In genomic region chr10:81145778-81146177, GRCm38 (mm10) we compare ENCODE assay signal across 19 mouse cellular contexts. TPM values are rescaled to one million over a fixed set of nuclear protein-coding genes. Genes with fewer than 3 reads are reported as not detected.
DNase-seq lines count a peak whose midpoint lies in the region; ATAC-seq lines count a peak whose summit lies in the region.
"Had no signal": no experiment of that assay in that cellular context is flagged by ENCODE, and none has a peak within 500 bp of the region (broad histone marks: within the 10 kb centered on the region; RNA-seq: fewer than 3 reads in every experiment).

No protein-coding gene starts in this region.

- H3K9ac ChIP-seq in liver, embryonic 15.5 days: no peak overlapping the region
- H3K9ac ChIP-seq in intestine, embryonic 15.5 days: peak overlapping the region; percentile 18; the same call in 1 of the 2 replicates
- H3K9ac ChIP-seq in stomach, embryonic 15.5 days: no peak overlapping the region
- H3K9ac ChIP-seq: hindbrain, embryonic 13.5 days; neural tube, embryonic 13.5 days had no signal

- peaks cover 99% of the 10 kb centered on the region for H3K36me3 ChIP-seq in liver, embryonic 15.5 days (replicated peaks)
- H3K36me3 ChIP-seq in intestine, embryonic 15.5 days: peaks cover 64% of the 10 kb centered on the region
- H3K36me3 ChIP-seq in stomach, embryonic 15.5 days: peaks cover 75% of the 10 kb centered on the region

- peaks cover 71% of the 10 kb centered on the region for H3K4me1 ChIP-seq in liver, embryonic 15.5 days (replicated peaks)
- peaks cover 43% of the 10 kb centered on the region for H3K4me1 ChIP-seq in intestine, embryonic 15.5 days (replicated peaks)
- peaks cover 40% of the 10 kb centered on the region for H3K4me1 ChIP-seq in stomach, embryonic 15.5 days

- H3K4me2 ChIP-seq in liver, embryonic 15.5 days: peak overlapping the region; percentile 30; the same call in 1 of the 2 replicates
- H3K4me2 ChIP-seq in intestine, embryonic 15.5 days (replicated peaks): peak overlapping the region; percentile 46
- peak overlapping the region; percentile 38 for H3K4me2 ChIP-seq in stomach, embryonic 15.5 days
- H3K4me2 ChIP-seq: heart, embryonic 11.5 days; hindbrain, embryonic 13.5 days; neural tube, embryonic 13.5 days had no signal

- H3K9me3 ChIP-seq in liver, embryonic 15.5 days (replicated peaks): no peaks in the 10 kb centered on the region
- H3K9me3 ChIP-seq in intestine, embryonic 15.5 days: no peaks in the 10 kb centered on the region
- H3K9me3 ChIP-seq in stomach, embryonic 15.5 days: no peaks in the 10 kb centered on the region
- H3K9me3 ChIP-seq: hindbrain, embryonic 13.5 days; neural tube, embryonic 13.5 days had no signal

- no peak for ATAC-seq in liver, embryonic 15.5 days (ENCODE audit: insufficient read depth)
- peak; percentile 60 for ATAC-seq in intestine, embryonic 15.5 days
- peak; percentile 54 for ATAC-seq in stomach, embryonic 15.5 days (ENCODE audit: insufficient read depth, low FRiP score, low read depth)
- ATAC-seq: midbrain, embryonic 16.5 days had no signal

- H3K27ac ChIP-seq in liver, embryonic 15.5 days (replicated peaks): 0 out of 2 replicates have a peak overlapping the region, but pooled peaks have one; percentile 33
- peak overlapping the region; percentile 77 for H3K27ac ChIP-seq in intestine, embryonic 15.5 days
- H3K27ac ChIP-seq in stomach, embryonic 15.5 days: peak overlapping the region; percentile 84
- H3K27ac ChIP-seq: hindbrain, embryonic 13.5 days; neural tube, embryonic 13.5 days had no signal

- 75% methylated on average over 7 of the region's 7 CpGs for WGBS in liver, embryonic 15.5 days (ENCODE audit: insufficient replicate concordance)
- 64% methylated on average over 7 of the region's 7 CpGs for WGBS in intestine, embryonic 15.5 days
- WGBS in stomach, embryonic 15.5 days: 67% methylated on average over 7 of the region's 7 CpGs

- no peak overlapping the region for H3K4me3 ChIP-seq in liver, embryonic 15.5 days (replicated peaks)
- peak overlapping the region; percentile 18 for H3K4me3 ChIP-seq in intestine, embryonic 15.5 days (replicated peaks)
- peak overlapping the region; percentile 12; the same call in 1 of the 2 replicates for H3K4me3 ChIP-seq in stomach, embryonic 15.5 days (replicated peaks)
- H3K4me3 ChIP-seq: hindbrain, embryonic 13.5 days; neural tube, embryonic 13.5 days had no signal

- intact Hi-C loops in left cerebral cortex, postnatal 4 days (cut with DNase I): no loop called here

- no peaks in the 10 kb centered on the region for H3K27me3 ChIP-seq in liver, embryonic 15.5 days
- H3K27me3 ChIP-seq in intestine, embryonic 15.5 days (replicated peaks): no peaks in the 10 kb centered on the region
- no peaks in the 10 kb centered on the region for H3K27me3 ChIP-seq in stomach, embryonic 15.5 days (replicated peaks)
- H3K27me3 ChIP-seq: hindbrain, embryonic 13.5 days; neural tube, embryonic 13.5 days; Patski had no signal

- peak; percentile 19 for DNase-seq in adrenal gland, adult 2 months
- DNase-seq in adrenal gland, adult 18-20 months (ENCODE audit: low spot score in 2 of 2): no peak
- DNase-seq in liver: no peak
- DNase-seq in left cerebral cortex, postnatal 4 days: no peak
- no peak for DNase-seq in adrenal gland, adult 8-10 months
- DNase-seq: thymus, postnatal 14 days had no signal

RNA-seq across cellular contexts. Expression of gene Zbtb7a, which starts 10.8 kb away (rescaled TPM):
- 10 to 100 TPM; 62.9 to 80.9 TPM for total RNA-seq in adrenal gland, adult 2 months (2021)
- polyA plus RNA-seq in adrenal gland, adult 2 months (2012; rRNA removed): 150 and 158 TPM in 2 replicates
- 10 to 100 TPM; 65.3 to 84.8 TPM for total RNA-seq in adrenal gland, adult 18-20 months (2021)
- 47.6 and 56.9 TPM in 2 replicates for polyA plus RNA-seq in liver, embryonic 15.5 days (2015; fragmentation: Nextera tagmentation; extraction: Ambion mirVana)
- 52.5 and 53.0 TPM in 2 replicates for polyA plus RNA-seq in intestine, embryonic 15.5 days (2015; fragmentation: Nextera tagmentation; extraction: Ambion mirVana)
- polyA plus RNA-seq in stomach, embryonic 15.5 days (2015; fragmentation: Nextera tagmentation; extraction: Ambion mirVana): 56.2 and 60.1 TPM in 2 replicates
- total RNA-seq in left cerebral cortex, postnatal 4 days (2021): 10 to 100 TPM; 23.3 to 24.7 TPM
- total RNA-seq in adrenal gland, adult 8-10 months (2022): 10 to 100 TPM; 86.5 to 94.0 (median 92.3) TPM

RNA-seq across cellular contexts. Expression of gene Pias4, which starts 21.9 kb away (rescaled TPM):
- total RNA-seq in adrenal gland, adult 2 months (2021): 10 to 100 TPM; 27.3 to 29.8 TPM
- 41.4 and 48.6 TPM in 2 replicates for polyA plus RNA-seq in adrenal gland, adult 2 months (2012; rRNA removed)
- 10 to 100 TPM; 27.3 to 29.7 TPM for total RNA-seq in adrenal gland, adult 18-20 months (2021)
- 26.0 and 32.6 TPM in 2 replicates for polyA plus RNA-seq in liver, embryonic 15.5 days (2015; fragmentation: Nextera tagmentation; extraction: Ambion mirVana)
- 47.2 and 58.4 TPM in 2 replicates for polyA plus RNA-seq in intestine, embryonic 15.5 days (2015; fragmentation: Nextera tagmentation; extraction: Ambion mirVana)
- 41.8 and 44.9 TPM in 2 replicates for polyA plus RNA-seq in stomach, embryonic 15.5 days (2015; fragmentation: Nextera tagmentation; extraction: Ambion mirVana)
- 10 to 100 TPM; 29.6 to 30.4 TPM for total RNA-seq in left cerebral cortex, postnatal 4 days (2021)
- 10 to 100 TPM; 22.8 to 32.5 (median 30.1) TPM for total RNA-seq in adrenal gland, adult 8-10 months (2022)

RNA-seq across cellular contexts. Expression of gene Eef2, which starts 30.7 kb away (rescaled TPM):
- total RNA-seq in adrenal gland, adult 2 months (2021): 1,000 to 10,000 TPM; 1,393 to 1,508 TPM
- polyA plus RNA-seq in adrenal gland, adult 2 months (2012; rRNA removed): 1,342 and 1,424 TPM in 2 replicates
- 1,000 to 10,000 TPM; 1,443 to 1,598 TPM for total RNA-seq in adrenal gland, adult 18-20 months (2021)
- 270 and 306 TPM in 2 replicates for polyA plus RNA-seq in liver, embryonic 15.5 days (2015; fragmentation: Nextera tagmentation; extraction: Ambion mirVana)
- polyA plus RNA-seq in intestine, embryonic 15.5 days (2015; fragmentation: Nextera tagmentation; extraction: Ambion mirVana): 515 and 540 TPM in 2 replicates
- polyA plus RNA-seq in stomach, embryonic 15.5 days (2015; fragmentation: Nextera tagmentation; extraction: Ambion mirVana): 517 and 544 TPM in 2 replicates
- 1,000 to 10,000 TPM; 1,312 to 1,322 TPM for total RNA-seq in left cerebral cortex, postnatal 4 days (2021)
- 1,000 to 10,000 TPM; 1,447 to 1,655 (median 1,598) TPM for total RNA-seq in adrenal gland, adult 8-10 months (2022)

RNA-seq across cellular contexts. Expression of gene Dapk3, which starts 37.0 kb away (rescaled TPM):
- 10 to 100 TPM; 74.6 to 76.7 TPM for total RNA-seq in adrenal gland, adult 2 months (2021)
- 100 and 127 TPM in 2 replicates for polyA plus RNA-seq in adrenal gland, adult 2 months (2012; rRNA removed)
- total RNA-seq in adrenal gland, adult 18-20 months (2021): 10 to 100 TPM; 63.4 to 74.2 TPM
- 16.6 and 17.8 TPM in 2 replicates for polyA plus RNA-seq in liver, embryonic 15.5 days (2015; fragmentation: Nextera tagmentation; extraction: Ambion mirVana)
- polyA plus RNA-seq in intestine, embryonic 15.5 days (2015; fragmentation: Nextera tagmentation; extraction: Ambion mirVana): 56.6 and 62.7 TPM in 2 replicates
- 61.9 and 65.4 TPM in 2 replicates for polyA plus RNA-seq in stomach, embryonic 15.5 days (2015; fragmentation: Nextera tagmentation; extraction: Ambion mirVana)
- 10 to 100 TPM; 62.7 to 62.9 TPM for total RNA-seq in left cerebral cortex, postnatal 4 days (2021)
- total RNA-seq in adrenal gland, adult 8-10 months (2022): 10 to 100 TPM; 67.7 to 88.0 (median 81.8) TPM

RNA-seq across cellular contexts. Expression of gene 4930442H23Rik, which starts 37.9 kb away (rescaled TPM):
- total RNA-seq in adrenal gland, adult 2 months (2021): not detected
- 0.12 TPM in 1 of 2 replicates, not detected in the other for polyA plus RNA-seq in adrenal gland, adult 2 months (2012; rRNA removed)
- total RNA-seq in adrenal gland, adult 18-20 months (2021): not detected
- 0.07 TPM in 1 of 2 replicates, not detected in the other for polyA plus RNA-seq in liver, embryonic 15.5 days (2015; fragmentation: Nextera tagmentation; extraction: Ambion mirVana)
- polyA plus RNA-seq in intestine, embryonic 15.5 days (2015; fragmentation: Nextera tagmentation; extraction: Ambion mirVana): 0.13 and 0.15 TPM in 2 replicates
- polyA plus RNA-seq in stomach, embryonic 15.5 days (2015; fragmentation: Nextera tagmentation; extraction: Ambion mirVana): 0.10 TPM in 1 of 2 replicates, not detected in the other
- not detected for total RNA-seq in left cerebral cortex, postnatal 4 days (2021)
- not detected for total RNA-seq in adrenal gland, adult 8-10 months (2022)
- total RNA-seq: adrenal gland, postnatal 36 days; common myeloid progenitor, adult 5-6 weeks; layer of hippocampus, postnatal 14 days; liver, adult 2 months had no signal
- polyA plus RNA-seq: kidney, embryonic 14.5 days; liver, adult 2 months; midbrain, embryonic 16.5 days; neural tube, embryonic 13.5 days had no signal

Comparison
In these comparisons a context has a peak if more than half of its experiments do, and no peak if none do; other contexts are left out.
1. H3K27ac ChIP-seq: peak in every context shown above with its lines; median percentile 84 in stomach, embryonic 15.5 days; 77 in intestine, embryonic 15.5 days; 33 in liver, embryonic 15.5 days.